Mouse (Mus musculus) limb, embryonic 12.5 days (tissue): ENCODE measurements around the gene Pias1. TPM values are rescaled to one million over a fixed set of nuclear protein-coding genes. Genes with fewer than 3 reads are reported as not detected.

Source experiments
- ATAC-seq: fragments of 200-750 bp; cut with Nextera tagmentation; 2 replicates; pipeline ENCODE4 v1.8.0; 2017; ENCODE audit warnings: low read depth, moderate TSS enrichment; ENCODE audit not compliant: insufficient number of reproducible peaks, insufficient read depth, low FRiP score, low TSS enrichment
- H3K27ac ChIP-seq: fragments of 300-500 bp; sonication (generic); 2 replicates; pipeline ENCODE4 v1.5.1; 2016; ENCODE audit warnings: mild to moderate bottlenecking, moderate library complexity
- H3K27me3 ChIP-seq: fragments of 300-500 bp; sonication (generic); 2 replicates; pipeline ENCODE4 v1.6.1; 2016; ENCODE audit warnings: mild to moderate bottlenecking, moderate library complexity
- H3K36me3 ChIP-seq: fragments of 300-500 bp; sonication (generic); 2 replicates; pipeline ENCODE4 v1.6.1; 2016; ENCODE audit warnings: mild to moderate bottlenecking, moderate library complexity
- H3K4me1 ChIP-seq: fragments of 300-500 bp; sonication (generic); replicated peaks from 2 replicates; pipeline ENCODE4 v1.6.1; 2016
- H3K4me2 ChIP-seq: fragments of 300-500 bp; sonication (generic); 2 replicates; pipeline ENCODE4 v1.6.1; 2016; ENCODE audit warnings: mild to moderate bottlenecking, moderate library complexity
- H3K4me3 ChIP-seq: fragments of 300-500 bp; sonication (generic); replicated peaks from 2 replicates; pipeline ENCODE4 v1.5.1; 2016; ENCODE audit warnings: mild to moderate bottlenecking
- H3K9ac ChIP-seq: fragments of 300-500 bp; sonication (generic); replicated peaks from 2 replicates; pipeline ENCODE4 v1.6.1; 2016; ENCODE audit warnings: mild to moderate bottlenecking, moderate library complexity
- H3K9me3 ChIP-seq: fragments of 300-500 bp; sonication (generic); 2 replicates; pipeline ENCODE4 v1.6.1; 2016; ENCODE audit warnings: mild to moderate bottlenecking, moderate library complexity
- WGBS: fragments of 180-500 bp; shearing (Covaris S2); methylation state at CpG from one replicate; pipeline ENCODE4 v1.1.7; 2016; 5-methylcytosine and 5-hydroxymethylcytosine counted together
- polyA plus RNA-seq: library from polyadenylated mRNA; unstranded; fragments of >200 nt; fragmentation: Nextera tagmentation; extraction: Ambion mirVana; gene quantifications from 2 replicates; pipeline ENCODE4 v1.2.1, GENCODE M21; 2016

Pias1 gene
- polyA plus RNA-seq: 50.2 and 55.0 TPM in 2 replicates

GRCm38 (mm10) chr9:62987824-62988223 lies at the start of gene Pias1:
Gene Pias1, minus strand, starts transcription at chr9:62987924.
- no peak for ATAC-seq
- H3K27me3 ChIP-seq: no peaks in the 10 kb centered on the region
- no peak within 1 kb of the TSS for H3K4me2 ChIP-seq
- H3K9ac ChIP-seq: no peak within 1 kb of the TSS
- no peaks in the 10 kb centered on the region for H3K9me3 ChIP-seq
- H3K27ac ChIP-seq: no peak within 1 kb of the TSS
- WGBS: 88% methylated on average over 5 of the region's 5 CpGs
- H3K4me1 ChIP-seq: no peaks in the 10 kb centered on the region
- H3K36me3 ChIP-seq: no peaks in the 10 kb centered on the region
- H3K4me3 ChIP-seq: no peak within 1 kb of the TSS

GRCm38 (mm10) chr9:63035431-63035830 lies 47.7 kb upstream of the Pias1 start:
- no peak overlapping the region for H3K4me2 ChIP-seq
- no peak overlapping the region for H3K27ac ChIP-seq
- no peaks in the 10 kb centered on the region for H3K27me3 ChIP-seq
- 75% methylated on average over 2 of the region's 2 CpGs for WGBS
- no peak overlapping the region for H3K9ac ChIP-seq
- no peak for ATAC-seq
- H3K9me3 ChIP-seq: no peaks in the 10 kb centered on the region
- H3K4me3 ChIP-seq: no peak overlapping the region
- H3K36me3 ChIP-seq: no peaks in the 10 kb centered on the region
- peaks cover 9% of the 10 kb centered on the region; the same call in 1 of the 2 replicates for H3K4me1 ChIP-seq

DNA sequence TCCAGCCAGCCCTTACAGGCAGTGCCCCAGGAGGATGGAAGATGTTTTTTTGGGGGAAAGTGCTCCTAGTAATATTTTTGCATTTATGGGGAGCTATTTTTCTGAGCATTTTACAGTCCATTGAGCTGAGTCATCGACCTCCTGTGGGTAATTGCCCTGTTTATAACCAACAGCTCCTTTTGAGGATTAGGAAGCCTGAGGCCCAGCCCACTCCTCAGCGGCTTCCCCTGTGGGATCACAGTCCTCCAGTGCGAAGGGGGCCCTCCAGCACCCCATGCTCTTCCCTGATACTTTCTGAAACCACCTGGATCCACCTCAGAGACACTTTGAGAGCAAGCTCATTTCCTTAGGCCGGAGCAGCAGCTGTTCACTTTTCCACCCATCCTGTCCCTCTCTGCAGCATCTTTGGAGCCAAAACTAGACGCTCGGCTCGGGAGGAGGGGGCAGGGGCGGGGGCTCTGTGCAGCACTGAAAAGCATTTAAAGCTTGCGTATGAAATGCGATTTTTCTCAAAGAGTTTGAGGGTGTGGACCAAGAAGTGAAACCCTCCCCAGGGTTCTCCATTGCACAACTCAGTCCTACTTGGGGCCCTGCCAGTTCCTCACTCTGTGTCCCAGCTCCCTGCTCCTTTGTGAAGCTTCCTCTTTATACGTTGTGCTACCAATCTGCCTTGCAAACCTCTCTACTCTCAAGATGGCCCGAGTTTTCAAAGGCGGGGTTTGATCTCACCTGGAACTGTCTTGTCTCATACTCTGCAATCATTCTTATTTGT lies 43.5 kb upstream of the Pias1 start:
- H3K4me1 ChIP-seq: peaks cover 9% of the 10 kb centered on the region; the same call in 1 of the 2 replicates
- 0 out of 2 replicates have a peak overlapping the region, but pooled peaks have one; percentile 25 for H3K27ac ChIP-seq
- H3K27me3 ChIP-seq: no peaks in the 10 kb centered on the region; the same call in 1 of the 2 replicates
- ATAC-seq: no peak
- no peaks in the 10 kb centered on the region for H3K36me3 ChIP-seq
- H3K4me3 ChIP-seq: no peak overlapping the region
- no peak overlapping the region for H3K4me2 ChIP-seq
- no peak overlapping the region for H3K9ac ChIP-seq
- no peaks in the 10 kb centered on the region for H3K9me3 ChIP-seq
- WGBS: 56% methylated on average over 13 of the region's 13 CpGs

DNA sequence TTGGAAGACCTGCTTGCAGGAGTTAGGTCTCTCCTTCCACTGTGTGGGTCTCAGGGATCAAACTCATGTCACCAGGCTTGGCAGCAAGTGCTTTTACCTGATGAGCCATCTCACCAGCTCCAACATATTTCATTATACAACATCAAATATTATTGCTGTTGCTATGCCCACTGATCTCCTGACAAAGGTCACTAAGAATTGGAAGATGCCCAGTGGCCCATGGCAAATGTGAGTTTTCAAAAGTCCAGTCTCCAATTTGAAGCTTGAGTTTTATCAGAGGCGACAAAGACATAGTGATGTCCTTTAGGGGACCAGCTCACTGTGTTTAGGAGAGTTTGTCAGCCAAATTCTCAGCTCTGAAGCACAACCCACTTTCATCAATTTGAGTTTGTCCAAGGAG lies 34.8 kb upstream of the Pias1 start:
- no peaks in the 10 kb centered on the region for H3K36me3 ChIP-seq
- WGBS: 89% methylated on average over 1 of the region's 1 CpGs
- no peak overlapping the region for H3K4me2 ChIP-seq
- H3K27me3 ChIP-seq: peaks cover 2% of the 10 kb centered on the region; the same call in 1 of the 2 replicates
- no peak for ATAC-seq
- no peak overlapping the region for H3K9ac ChIP-seq
- H3K4me1 ChIP-seq: no peaks in the 10 kb centered on the region
- H3K4me3 ChIP-seq: no peak overlapping the region
- no peak overlapping the region for H3K27ac ChIP-seq
- H3K9me3 ChIP-seq: peaks cover 3% of the 10 kb centered on the region; the same call in 1 of the 2 replicates

GRCm38 (mm10) chr9:63007371-63007770 lies 19.6 kb upstream of the Pias1 start:
- no peak for ATAC-seq
- WGBS: 90% methylated on average over 4 of the region's 4 CpGs
- H3K4me2 ChIP-seq: no peak overlapping the region
- no peaks in the 10 kb centered on the region for H3K36me3 ChIP-seq
- H3K27me3 ChIP-seq: no peaks in the 10 kb centered on the region
- no peaks in the 10 kb centered on the region for H3K4me1 ChIP-seq
- no peak overlapping the region for H3K27ac ChIP-seq
- H3K9ac ChIP-seq: no peak overlapping the region
- no peak overlapping the region for H3K4me3 ChIP-seq
- H3K9me3 ChIP-seq: no peaks in the 10 kb centered on the region

DNA sequence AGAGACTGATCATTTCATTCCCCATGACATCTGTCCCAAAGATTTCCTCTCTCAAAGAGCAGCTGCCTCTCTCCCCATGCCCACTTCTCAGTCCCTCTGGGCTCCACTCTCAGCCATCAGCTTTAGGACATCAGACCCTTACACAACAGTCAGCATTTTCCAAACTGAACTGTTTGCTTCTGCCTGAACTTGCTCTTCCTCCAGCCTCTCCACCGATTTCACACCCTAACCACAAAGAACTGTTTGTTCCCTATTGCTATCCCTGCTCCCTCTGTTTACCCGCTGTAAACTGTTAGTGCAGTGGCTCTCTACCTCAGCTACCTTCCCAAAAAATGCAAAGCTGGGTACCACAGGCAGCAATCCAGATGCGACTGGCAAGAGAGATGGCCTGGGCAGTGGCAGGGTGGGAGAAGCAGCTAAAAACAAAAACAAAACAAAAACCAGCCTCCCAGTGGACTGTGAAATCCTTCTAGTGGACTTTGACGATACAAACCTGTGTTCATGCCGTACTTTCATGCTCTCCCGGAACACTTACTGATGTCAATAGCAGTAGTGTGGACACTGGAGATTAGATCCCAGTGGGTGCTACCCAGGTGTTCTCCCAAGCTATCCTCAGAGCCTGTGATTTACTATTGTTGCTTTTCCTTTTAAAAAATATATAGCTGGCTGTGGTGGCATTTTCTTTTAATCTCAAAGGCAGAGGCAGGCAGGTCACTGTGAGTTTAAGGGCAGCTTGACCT lies 18.5 kb upstream of the Pias1 start:
- no peak overlapping the region for H3K27ac ChIP-seq
- ATAC-seq: no peak
- WGBS: 74% methylated on average over 6 of the region's 6 CpGs

DNA sequence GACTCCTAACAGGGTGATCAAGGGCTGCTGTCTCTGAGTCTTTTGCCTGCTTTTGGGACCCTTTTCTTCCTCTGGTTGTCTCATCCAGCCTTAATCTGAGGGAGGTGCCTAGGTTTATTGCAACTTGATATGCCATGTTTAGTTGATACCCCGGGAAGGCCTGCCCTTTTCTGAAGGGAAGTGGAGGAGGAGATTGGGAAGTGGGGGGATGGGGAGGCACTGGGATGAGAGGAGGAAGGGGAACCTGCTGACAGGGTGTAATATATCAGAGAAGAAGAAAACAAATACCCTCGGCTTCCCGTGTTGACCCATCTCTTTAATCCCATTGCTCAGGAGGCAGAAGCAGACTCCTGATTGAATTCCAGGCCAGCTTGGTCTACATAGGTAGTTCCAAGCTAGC lies 10.8 kb upstream of the Pias1 start:
- Histone ChIP-seq H3K4me2 (no peak overlapping the region), H3K4me3 (no peak overlapping the region), H3K27me3 (no peaks in the 10 kb centered on the region), H3K27ac (no peak overlapping the region), H3K36me3 (no peaks in the 10 kb centered on the region), H3K9ac (no peak overlapping the region), H3K4me1 (no peaks in the 10 kb centered on the region), H3K9me3 (no peaks in the 10 kb centered on the region)
- ATAC-seq: no peak
- 43% methylated on average over 3 of the region's 3 CpGs for WGBS

More for the DNA sequence above, 18.5 kb upstream of the Pias1 start:
- H3K4me2 ChIP-seq: no peak overlapping the region
- no peaks in the 10 kb centered on the region for H3K9me3 ChIP-seq
- no peaks in the 10 kb centered on the region for H3K27me3 ChIP-seq
- no peak overlapping the region for H3K9ac ChIP-seq
- no peak overlapping the region for H3K4me3 ChIP-seq
- H3K36me3 ChIP-seq: no peaks in the 10 kb centered on the region
- no peaks in the 10 kb centered on the region for H3K4me1 ChIP-seq

- no peaks in the 10 kb centered on the region for H3K27me3 ChIP-seq
- ATAC-seq: no peak
- 83% methylated on average over 3 of the region's 3 CpGs for WGBS
- no peak overlapping the region for H3K27ac ChIP-seq
- H3K9ac ChIP-seq: no peak overlapping the region
- no peaks in the 10 kb centered on the region for H3K4me1 ChIP-seq
- H3K4me3 ChIP-seq: no peak overlapping the region
- H3K4me2 ChIP-seq: no peak overlapping the region
- H3K9me3 ChIP-seq: no peaks in the 10 kb centered on the region
- no peaks in the 10 kb centered on the region for H3K36me3 ChIP-seq
Observed at GRCm38 (mm10) chr9:62997626-62998025, 9.9 kb upstream of the Pias1 start.

DNA sequence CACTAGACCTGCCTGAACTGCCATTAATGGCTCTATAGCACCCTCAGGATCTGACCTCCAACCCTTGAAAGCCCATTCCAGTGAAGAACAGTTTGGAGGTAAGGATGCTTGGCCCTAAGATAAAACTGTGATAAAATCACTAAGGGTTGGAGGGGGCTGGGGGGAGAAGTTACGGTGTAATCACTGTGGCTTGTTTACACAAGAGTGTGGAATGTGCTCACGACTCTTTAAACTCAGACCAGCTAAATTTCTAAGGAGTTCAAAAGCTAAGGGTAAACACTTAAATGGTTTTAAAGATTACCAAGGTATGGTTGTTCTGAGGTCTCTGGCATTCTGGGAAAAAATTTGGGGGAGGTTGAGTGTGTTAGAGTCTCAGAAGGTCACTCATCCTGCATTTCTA lies 7.5 kb upstream of the Pias1 start:
- no peaks in the 10 kb centered on the region for H3K4me1 ChIP-seq
- H3K9me3 ChIP-seq: no peaks in the 10 kb centered on the region
- H3K27me3 ChIP-seq: no peaks in the 10 kb centered on the region
- no peak overlapping the region for H3K4me2 ChIP-seq
- H3K9ac ChIP-seq: no peak overlapping the region
- H3K36me3 ChIP-seq: no peaks in the 10 kb centered on the region
- no peak overlapping the region for H3K4me3 ChIP-seq
- WGBS: 14% methylated on average over 2 of the region's 2 CpGs
- no peak overlapping the region for H3K27ac ChIP-seq
- ATAC-seq: no peak

- no peak overlapping the region for H3K4me2 ChIP-seq
- 92% methylated on average over 3 of the region's 3 CpGs for WGBS
Observed at GRCm38 (mm10) chr9:62990134-62990533, 2.4 kb upstream of the Pias1 start.

GRCm38 (mm10) chr9:62980777-62981202 lies 6.9 kb downstream of the Pias1 start:
- Histone ChIP-seq H3K4me2 (peak overlapping the region; percentile 85), H3K36me3 (no peaks in the 10 kb centered on the region), H3K27me3 (no peaks in the 10 kb centered on the region), H3K27ac (peak overlapping the region; percentile 97), H3K9me3 (no peaks in the 10 kb centered on the region), H3K4me3 (peak overlapping the region; percentile 92), H3K4me1 (peaks cover 14% of the 10 kb centered on the region), H3K9ac (peak overlapping the region; percentile 91)
- peak; percentile 87 for ATAC-seq
- under 1% methylated on average over 38 of the region's 38 CpGs for WGBS

More at GRCm38 (mm10) chr9:62990134-62990533, 2.4 kb upstream of the Pias1 start:
- Histone ChIP-seq H3K4me3 (no peak overlapping the region), H3K27me3 (no peaks in the 10 kb centered on the region), H3K9me3 (no peaks in the 10 kb centered on the region), H3K36me3 (no peaks in the 10 kb centered on the region), H3K4me1 (no peaks in the 10 kb centered on the region), H3K9ac (no peak overlapping the region), H3K27ac (no peak overlapping the region)
- ATAC-seq: no peak
